Mouse (Mus musculus) B cell, adult (primary cell): Measurements from ENCODE around the gene Magohb. TPM values are rescaled to one million over a fixed set of nuclear protein-coding genes. Genes with fewer than 3 reads are reported as not detected.

ENCODE experiments used
- total RNA-seq: library from RNA; stranded (reverse); gene quantifications from 4 replicates; pipeline ENCODE4 v1.2.4, GENCODE M21; 2023; ENCODE audit not compliant: inconsistent age

The Magohb gene
- total RNA-seq = 15.7 to 19.8 TPM (median 16.5 TPM) in 4 replicates

GRCm38 (mm10) chr6:131292991-131293788 lies at the start of gene Magohb:
TSS of gene Magohb (minus strand) at chr6:131293244.

GRCm38 (mm10) chr6:131247206-131247605 lies 45.8 kb downstream of the Magohb start, which contains the start of gene Klra2:
TSS of gene Klra2 (minus strand) at chr6:131247362.

Other genes starting within 250 kb of the Magohb start
- gene Klra2, start 45.9 kb downstream of the Magohb start, total RNA-seq = 0.33 to 0.63 TPM in 2 of 4 replicates, not detected in the others
- not detected in 4 replicates for gene Styk1, start 60.4 kb upstream of the Magohb start, total RNA-seq
- 71.9 to 85.2 TPM (median 76.6 TPM) in 4 replicates for gene Ybx3, start 95.2 kb upstream of the Magohb start, total RNA-seq
- gene 5430401F13Rik, start 193.2 kb upstream of the Magohb start, total RNA-seq = not detected in 4 replicates
- gene Gm6619, start 193.2 kb upstream of the Magohb start, total RNA-seq = not detected in 4 replicates